Mouse (Mus musculus) MEL (cell line): Measurements from ENCODE around the gene 2310022A10Rik. TPM values are rescaled to one million over a fixed set of nuclear protein-coding genes. Genes with fewer than 3 reads are reported as not detected.

ENCODE experiments used
- DNase-seq: peaks from one replicate; pipeline ENCODE4 v3.0.0; 2011; ENCODE audit warnings: low read depth, low spot score
- H3K27ac ChIP-seq: 2 replicates; pipeline ENCODE4 v1.5.1; 2012; ENCODE audit warnings: low read depth, mild to moderate bottlenecking, control low read depth, low read length, moderate library complexity; ENCODE audit not compliant: control insufficient read depth
- H3K27me3 ChIP-seq, 2 experiments: fragments of 150-350 bp in 1 of 2; sonication (generic) in 1 of 2; 2 replicates each; pipeline ENCODE4 v1.6.1; 2012; ENCODE audit warnings: low read length in 2 of 2, mild to moderate bottlenecking in 2 of 2, improper control_type of control experiment in 1 of 2, moderate library complexity in 1 of 2; ENCODE audit not compliant: insufficient read depth in 2 of 2, control insufficient read depth in 1 of 2
- H3K36me3 ChIP-seq, 2 experiments: 2 replicates each; pipeline ENCODE4 v1.6.1; 2012 to 2014; ENCODE audit warnings: low read length in 2 of 2, improper control_type of control experiment in 1 of 2, inconsistent platforms in 1 of 2, mild to moderate bottlenecking in 1 of 2; ENCODE audit not compliant: insufficient read depth in 2 of 2, control insufficient read depth in 1 of 2
- H3K4me1 ChIP-seq, 2 experiments: fragments of 150-350 bp in 1 of 2; sonication (generic) in 1 of 2; 2 replicates each; pipeline ENCODE4 v1.6.1; 2012; ENCODE audit warnings: low read length in 2 of 2, improper control_type of control experiment in 1 of 2, mild to moderate bottlenecking in 1 of 2; ENCODE audit not compliant: insufficient read depth in 2 of 2, control insufficient read depth in 1 of 2
- H3K4me3 ChIP-seq, 2 experiments: fragments of 150-350 bp in 1 of 2; sonication (generic) in 1 of 2; 2 replicates each; pipeline ENCODE4 v1.5.1; 2012; ENCODE audit warnings: low read depth in 2 of 2, low read length in 2 of 2, mild to moderate bottlenecking in 2 of 2, moderate library complexity in 2 of 2, control low read depth in 1 of 2, improper control_type of control experiment in 1 of 2; ENCODE audit not compliant: control insufficient read depth in 1 of 2, insufficient read depth in 1 of 2
- H3K79me2 ChIP-seq: 2 replicates; pipeline ENCODE4 v1.6.1; 2012; ENCODE audit warnings: mild to moderate bottlenecking, low read length, moderate library complexity; ENCODE audit not compliant: control insufficient read depth, poor library complexity, insufficient read depth
- H3K9ac ChIP-seq: 2 replicates; pipeline ENCODE4 v1.6.1; 2012; ENCODE audit warnings: low read depth, mild to moderate bottlenecking, control low read depth, low read length, moderate library complexity; ENCODE audit not compliant: control insufficient read depth, poor library complexity, severe bottlenecking
- H3K9me3 ChIP-seq: fragments of 150-350 bp; sonication (generic); replicated peaks from 2 replicates; pipeline ENCODE4 v1.6.1; 2012; ENCODE audit warnings: mild to moderate bottlenecking, low read length, improper control_type of control experiment, moderate library complexity; ENCODE audit not compliant: insufficient read depth
- ELF1 ChIP-seq: IDR thresholded peaks from 2 replicates; pipeline ENCODE4 v1.6.1; 2014; ENCODE audit warnings: low read depth, mild to moderate bottlenecking, inconsistent platforms, low read length, improper control_type of control experiment, moderate library complexity
- ETS1 ChIP-seq: IDR thresholded peaks from 2 replicates; pipeline ENCODE4 v1.6.1; 2012; ENCODE audit warnings: low read depth, mild to moderate bottlenecking, inconsistent platforms, low read length, improper control_type of control experiment, moderate library complexity
- GABPA ChIP-seq: IDR thresholded peaks from 2 replicates; pipeline ENCODE4 v1.6.1; 2012; ENCODE audit warnings: low read depth, mild to moderate bottlenecking, inconsistent platforms, low read length, improper control_type of control experiment, moderate library complexity
- GATA1 ChIP-seq: IDR thresholded peaks from 2 replicates; pipeline ENCODE4 v1.6.1; 2011; ENCODE audit warnings: low read depth, low read length, improper control_type of control experiment
- HCFC1 ChIP-seq: IDR thresholded peaks from 2 replicates; pipeline ENCODE4 v1.6.1; 2012; ENCODE audit warnings: low read depth, mild to moderate bottlenecking, inconsistent platforms, low read length, improper control_type of control experiment, moderate library complexity
- JUND ChIP-seq: IDR thresholded peaks from 2 replicates; pipeline ENCODE4 v1.6.1; 2011; ENCODE audit warnings: low read depth, mild to moderate bottlenecking, improper control_type of control experiment, low read length
- KAT2A ChIP-seq: conservative IDR thresholded peaks from 2 replicates; pipeline ENCODE4 v1.6.1; 2012; ENCODE audit warnings: low read depth, low read length, improper control_type of control experiment, inconsistent platforms
- MAX ChIP-seq: IDR thresholded peaks from 2 replicates; pipeline ENCODE4 v1.6.1; 2011; ENCODE audit warnings: low read length, improper control_type of control experiment
- NELFE ChIP-seq: IDR thresholded peaks from 2 replicates; pipeline ENCODE4 v1.6.1; 2011; ENCODE audit warnings: low read depth, low read length, improper control_type of control experiment
- NRF1 ChIP-seq: IDR thresholded peaks from 2 replicates; pipeline ENCODE4 v1.6.1; 2014; ENCODE audit warnings: low read depth, mild to moderate bottlenecking, inconsistent platforms, low read length, improper control_type of control experiment, moderate library complexity; ENCODE audit not compliant: poor library complexity, insufficient read depth, severe bottlenecking
- POLR2A ChIP-seq, 2 experiments: IDR thresholded peaks; 2 replicates each; pipeline ENCODE4 v1.6.1; 2011 to 2012; ENCODE audit warnings: low read length in 2 of 2, mild to moderate bottlenecking in 2 of 2, control low read depth in 1 of 2, improper control_type of control experiment in 1 of 2, low read depth in 1 of 2, moderate library complexity in 1 of 2; ENCODE audit not compliant: control insufficient read depth in 1 of 2, insufficient read depth in 1 of 2, poor library complexity in 1 of 2
- POLR2AphosphoS2 ChIP-seq: IDR thresholded peaks from 2 replicates; pipeline ENCODE4 v1.6.1; 2011; ENCODE audit warnings: low read length, improper control_type of control experiment
- SIN3A ChIP-seq: IDR thresholded peaks from 2 replicates; pipeline ENCODE4 v1.6.1; 2012; ENCODE audit warnings: low read length, improper control_type of control experiment, inconsistent platforms
- TCF12 ChIP-seq: IDR thresholded peaks from 2 replicates; pipeline ENCODE4 v1.6.1; 2014; ENCODE audit warnings: low read depth, mild to moderate bottlenecking, inconsistent platforms, low read length, improper control_type of control experiment, moderate library complexity
- ZC3H11A ChIP-seq: IDR thresholded peaks from 2 replicates; pipeline ENCODE4 v1.6.1; 2012; ENCODE audit warnings: low read depth, mild to moderate bottlenecking, inconsistent platforms, low read length, improper control_type of control experiment
- ZMIZ1 ChIP-seq: IDR thresholded peaks from 2 replicates; pipeline ENCODE4 v1.6.1; 2012; ENCODE audit warnings: low read depth, mild to moderate bottlenecking, inconsistent platforms, low read length, improper control_type of control experiment, moderate library complexity
- ZNF384 ChIP-seq: IDR thresholded peaks from 2 replicates; pipeline ENCODE4 v1.6.1; 2012; ENCODE audit warnings: low read depth, mild to moderate bottlenecking, inconsistent platforms, low read length, improper control_type of control experiment
- polyA plus RNA-seq, 2 experiments: library from polyadenylated mRNA; stranded (reverse) in 1 of 2; unstranded in 1 of 2; fragments of >175 nt in 1 of 2; fragments of >200 nt in 1 of 2; gene quantifications; 2 replicates each; pipeline versions ENCODE4 v1.2.1 to v1.2.4; 2012; ENCODE audit warnings: low replicate concordance in 2 of 2, low read depth in 1 of 2; ENCODE audit not compliant: insufficient read length in 2 of 2, insufficient read depth in 1 of 2, missing spikeins in 1 of 2
- total RNA-seq: library from RNA; depleted of rRNA; stranded (reverse); fragments of 300-350 nt; gene quantifications from 2 replicates; pipeline ENCODE4 v1.2.3, GENCODE M21; 2012

Gene 2310022A10Rik
- total and polyA plus RNA-seq, 3 experiments = 6.6 to 33.2 TPM; not detected in 1

DNA sequence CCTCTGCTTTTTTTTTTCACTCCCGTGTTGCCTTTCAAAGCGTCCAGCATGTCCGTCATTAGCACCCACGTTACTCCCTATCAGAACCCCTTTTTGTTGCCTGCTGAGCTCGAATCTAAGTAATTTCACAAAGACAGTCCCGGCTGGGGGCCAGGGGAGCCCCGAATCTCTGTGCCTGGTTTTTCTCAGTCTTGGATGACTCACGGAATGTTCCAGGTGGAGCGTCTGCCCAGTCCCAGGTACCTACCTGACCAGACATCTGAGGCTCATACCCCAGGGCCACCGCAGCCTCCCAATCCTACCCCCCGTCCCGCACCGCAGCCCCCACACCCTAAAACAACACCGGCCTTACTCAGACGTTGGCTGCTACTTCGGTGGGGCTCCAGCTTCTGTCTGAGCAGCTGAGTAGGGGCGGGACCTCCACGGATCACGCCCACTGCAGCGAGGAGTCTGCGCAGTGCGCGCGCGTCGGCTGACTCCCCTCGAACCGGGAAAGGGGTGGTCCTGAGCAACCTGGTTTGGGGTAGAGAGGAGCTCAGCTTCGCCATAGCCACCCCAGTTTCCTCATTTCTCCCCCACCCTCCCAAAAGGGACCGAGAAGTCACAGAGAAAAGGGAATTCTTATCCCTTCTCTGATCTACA lies 10.5 kb upstream of the 2310022A10Rik start:
- Histone ChIP-seq H3K9me3 (no peaks in the 10 kb centered on the region), H3K36me3 (peaks cover 0 to 9% of the 10 kb centered on the region in 2 experiments; a peak in 2 of 4 replicates), H3K27ac (peak overlapping the region; percentile 24; the same call in 1 of the 2 replicates), H3K4me1 (peaks cover 2 to 28% of the 10 kb centered on the region in 2 experiments), H3K27me3 (no peaks in the 10 kb centered on the region), H3K4me3 (peak overlapping the region; percentile 65 to 91), H3K9ac (peak overlapping the region; percentile 69), H3K79me2 (no peaks in the 10 kb centered on the region; the same call in 1 of the 2 replicates)
- peak; percentile 92 for TF ChIP-seq NRF1
- peak; percentile 24; the same call in 1 of the 2 replicates for TF ChIP-seq POLR2AphosphoS2
- TF ChIP-seq POLR2A (IDR thresholded peaks at IDR 0.05; ENCODE audit: control insufficient read depth in 1 of 2, insufficient read depth in 1 of 2, low read depth in 1 of 2, low read length in 2 of 2, poor library complexity in 1 of 2) = peak; percentile 41 to 71; a peak in 3 of 4 replicates
- TF ChIP-seq ETS1 = no peak
- TF ChIP-seq ZMIZ1 = peak; percentile 59; the same call in 1 of the 2 replicates
- TF ChIP-seq GATA1 = 0 out of 2 replicates have a peak, but pooled peaks have one; percentile 46
- no peak for TF ChIP-seq JUND
- peak; percentile 60; the same call in 1 of the 2 replicates for TF ChIP-seq SIN3A
- TF ChIP-seq HCFC1 = peak; percentile 57
- TF ChIP-seq TCF12 = peak; percentile 49
- TF ChIP-seq NELFE = peak; percentile 57
- TF ChIP-seq KAT2A = no peak
- peak; percentile 93 for DNase-seq

DNA sequence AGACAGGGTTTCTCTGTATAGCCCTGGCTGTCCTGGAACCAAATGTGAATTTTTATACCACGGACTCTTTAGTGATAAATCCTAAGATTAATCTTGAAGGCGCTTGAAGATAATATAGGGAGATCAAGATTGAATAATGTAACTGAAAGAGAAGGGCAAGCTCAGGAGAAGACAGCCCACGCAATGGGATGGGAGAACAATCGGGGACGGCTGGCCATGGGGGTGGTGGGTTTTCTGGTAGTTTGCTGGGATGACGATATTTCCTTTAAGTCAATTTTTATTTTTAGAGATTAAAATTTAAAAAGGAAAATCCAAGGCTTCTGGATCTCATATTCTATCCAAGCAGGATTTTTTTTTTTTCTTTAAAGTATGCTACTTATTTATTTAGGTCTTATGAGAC lies 10.0 kb upstream of the 2310022A10Rik start:
- Histone ChIP-seq H3K9ac (peak overlapping the region; percentile 69), H3K9me3 (no peaks in the 10 kb centered on the region), H3K4me3 (peak overlapping the region; percentile 65 to 91), H3K27me3 (no peaks in the 10 kb centered on the region)
- no peak for TF ChIP-seq ZC3H11A
- TF ChIP-seq TCF12 = no peak
- TF ChIP-seq ELF1 = no peak
- no peak for TF ChIP-seq MAX
- no peak for TF ChIP-seq HCFC1
- TF ChIP-seq GABPA = no peak
- no peak for TF ChIP-seq ZNF384
- TF ChIP-seq SIN3A = no peak
- TF ChIP-seq JUND = no peak
- TF ChIP-seq, all 39 proteins: peak for 0
- Histone ChIP-seq H3K4me1 (peaks cover 2 to 28% of the 10 kb centered on the region in 2 experiments), H3K36me3 (peaks cover 0 to 9% of the 10 kb centered on the region in 2 experiments; a peak in 2 of 4 replicates), H3K79me2 (no peaks in the 10 kb centered on the region; the same call in 1 of the 2 replicates), H3K27ac (peak overlapping the region; percentile 24; the same call in 1 of the 2 replicates)
- no peak for DNase-seq
